Comparison of ENCODE assay signal across 31 mouse cellular contexts in genomic region chr8:25332120-25332607, GRCm38 (mm10).
DNase-seq lines count a peak whose midpoint lies in the region; ATAC-seq lines count a peak whose summit lies in the region.
"Had no signal": no experiment of that assay in that cellular context is flagged by ENCODE, and none has a peak within 500 bp of the region (broad histone marks: within the 10 kb centered on the region; RNA-seq: fewer than 3 reads in every experiment).

No protein-coding gene starts in this region.

- peak overlapping the region; percentile 61; the same call in 1 of the 2 replicates for H3K27ac ChIP-seq in hindbrain, embryonic 13.5 days
- no peak overlapping the region; the same call in 1 of the 2 replicates for H3K27ac ChIP-seq in hindbrain, embryonic 12.5 days
- H3K27ac ChIP-seq in neural tube, embryonic 12.5 days, result no peak overlapping the region
- H3K27ac ChIP-seq: forebrain, embryonic 12.5 days; heart, embryonic 15.5 days; layer of hippocampus, adult 2 months; left cerebral cortex, adult 2 months; liver, embryonic 14.5 days had no signal

- H3K9ac ChIP-seq in hindbrain, embryonic 13.5 days, result no peak overlapping the region
- H3K9ac ChIP-seq in hindbrain, embryonic 12.5 days, result no peak overlapping the region
- H3K9ac ChIP-seq in neural tube, embryonic 12.5 days, result no peak overlapping the region
- H3K9ac ChIP-seq: forebrain, embryonic 12.5 days; heart, embryonic 15.5 days; liver, embryonic 14.5 days had no signal

- no peak overlapping the region for H3K4me3 ChIP-seq in hindbrain, embryonic 13.5 days
- H3K4me3 ChIP-seq in hindbrain, embryonic 12.5 days, result no peak overlapping the region
- no peak overlapping the region for H3K4me3 ChIP-seq in neural tube, embryonic 12.5 days
- H3K4me3 ChIP-seq: forebrain, embryonic 12.5 days; heart, embryonic 10.5 days; heart, embryonic 15.5 days; layer of hippocampus, adult 2 months; left cerebral cortex, adult 2 months had no signal

- H3K4me1 ChIP-seq in hindbrain, embryonic 13.5 days (replicated peaks), result peaks cover 18% of the 10 kb centered on the region
- H3K4me1 ChIP-seq in hindbrain, embryonic 12.5 days, result peaks cover 12% of the 10 kb centered on the region
- peaks cover 32% of the 10 kb centered on the region for H3K4me1 ChIP-seq in neural tube, embryonic 12.5 days

- no peaks in the 10 kb centered on the region for H3K36me3 ChIP-seq in hindbrain, embryonic 13.5 days
- H3K36me3 ChIP-seq in hindbrain, embryonic 12.5 days, result no peaks in the 10 kb centered on the region
- no peaks in the 10 kb centered on the region for H3K36me3 ChIP-seq in neural tube, embryonic 12.5 days
- H3K36me3 ChIP-seq: forebrain, embryonic 12.5 days; heart, embryonic 10.5 days; heart, embryonic 15.5 days had no signal

- no peaks in the 10 kb centered on the region for H3K9me3 ChIP-seq in hindbrain, embryonic 13.5 days
- no peaks in the 10 kb centered on the region for H3K9me3 ChIP-seq in hindbrain, embryonic 12.5 days (replicated peaks)
- H3K9me3 ChIP-seq in neural tube, embryonic 12.5 days, result no peaks in the 10 kb centered on the region
- H3K9me3 ChIP-seq: heart, embryonic 10.5 days; heart, embryonic 15.5 days had no signal

- 60% methylated on average over 8 of the region's 8 CpGs for WGBS in hindbrain, embryonic 13.5 days
- WGBS in hindbrain, embryonic 12.5 days, result 70% methylated on average over 8 of the region's 8 CpGs
- 21% methylated on average over 8 of the region's 8 CpGs for WGBS in neural tube, embryonic 12.5 days

- no peak for DNase-seq in neural tube, embryonic 10.5 days (ENCODE audit: extremely low spot score, low spot score)
- peak; percentile 43 for DNase-seq in mesoderm, embryonic 11.5 days (ENCODE audit: low read depth, low spot score)
- no peak for DNase-seq in thymus, postnatal 14 days
- DNase-seq in cerebellum, adult 9-11 months, result no peak
- DNase-seq: adrenal gland, postnatal 10 days; cerebellum, adult 8-10 months; embryo, embryonic 11 days; gastrocnemius, postnatal 14 days; heart, postnatal 36 days; kidney, adult 8-10 months; kidney, postnatal 25 days; liver; lung, adult 2 months; lung, postnatal 10 days; right cerebral cortex, adult 18-20 months; spleen, adult 18-20 months; thymus, adult 2 months; thymus, postnatal 4 days had no signal

- ATAC-seq in hindbrain, embryonic 13.5 days (ENCODE audit: low FRiP score), result 0 out of 2 replicates have a peak, but pooled peaks have one; percentile 28
- ATAC-seq in hindbrain, embryonic 12.5 days (ENCODE audit: low FRiP score), result no peak
- ATAC-seq in neural tube, embryonic 12.5 days (ENCODE audit: low FRiP score, low read depth), result peak; percentile 49
- ATAC-seq: intestine, embryonic 16.5 days; midbrain, embryonic 16.5 days; Patski had no signal

- no peaks in the 10 kb centered on the region for H3K27me3 ChIP-seq in hindbrain, embryonic 13.5 days
- H3K27me3 ChIP-seq in hindbrain, embryonic 12.5 days, result no peaks in the 10 kb centered on the region; the same call in 1 of the 2 replicates
- H3K27me3 ChIP-seq in neural tube, embryonic 12.5 days (replicated peaks), result no peaks in the 10 kb centered on the region
- H3K27me3 ChIP-seq: forebrain, embryonic 12.5 days; heart, embryonic 15.5 days; Patski had no signal

- H3K4me2 ChIP-seq in hindbrain, embryonic 13.5 days, result no peak overlapping the region
- no peak overlapping the region for H3K4me2 ChIP-seq in hindbrain, embryonic 12.5 days (replicated peaks)
- 0 out of 2 replicates have a peak overlapping the region, but pooled peaks have one; percentile 7 for H3K4me2 ChIP-seq in neural tube, embryonic 12.5 days (replicated peaks)
- H3K4me2 ChIP-seq: forebrain, embryonic 12.5 days; heart, embryonic 15.5 days; midbrain, embryonic 11.5 days had no signal
